Mouse (Mus musculus) embryonic facial prominence, embryonic 14.5 days (tissue): ENCODE data around the gene Kmt2d. TPM values are rescaled to one million over a fixed set of nuclear protein-coding genes. Genes with fewer than 3 reads are reported as not detected.

Experiments
- ATAC-seq: fragments of 200-750 bp; cut with Nextera tagmentation; 2 replicates; pipeline ENCODE4 v1.8.0; 2017; ENCODE audit warnings: low read depth, moderate number of reproducible peaks, moderate TSS enrichment
- DNase-seq: peaks from one replicate; pipeline ENCODE4 v3.0.0-alpha.2; 2015; ENCODE audit warnings: low spot score
- H3K27ac ChIP-seq: fragments of 300-500 bp; sonication (generic); replicated peaks from 2 replicates; pipeline ENCODE4 v1.5.1; 2014; ENCODE audit warnings: low read depth, mild to moderate bottlenecking, low read length, moderate library complexity
- H3K27me3 ChIP-seq: fragments of 300-500 bp; sonication (generic); replicated peaks from 2 replicates; pipeline ENCODE4 v1.6.1; 2014; ENCODE audit warnings: low read length; ENCODE audit not compliant: control insufficient read depth, insufficient read depth
- H3K36me3 ChIP-seq: fragments of 300-500 bp; sonication (generic); 2 replicates; pipeline ENCODE4 v1.6.1; 2014; ENCODE audit warnings: low read length, mixed read lengths; ENCODE audit not compliant: control insufficient read depth, insufficient read depth
- H3K4me1 ChIP-seq: fragments of 300-500 bp; sonication (generic); 2 replicates; pipeline ENCODE4 v1.6.1; 2014; ENCODE audit warnings: antibody characterized with exemption, low read length; ENCODE audit not compliant: control insufficient read depth, insufficient read depth
- H3K4me2 ChIP-seq: fragments of 300-500 bp; sonication (generic); 2 replicates; pipeline ENCODE4 v1.6.1; 2014; ENCODE audit warnings: low read depth, mild to moderate bottlenecking, low read length, moderate library complexity, mixed read lengths
- H3K4me3 ChIP-seq: fragments of 300-500 bp; sonication (generic); 2 replicates; pipeline ENCODE4 v1.5.1; 2014; ENCODE audit warnings: low read depth, mild to moderate bottlenecking, low read length
- H3K9ac ChIP-seq: fragments of 300-500 bp; sonication (generic); 2 replicates; pipeline ENCODE4 v1.6.1; 2014; ENCODE audit warnings: low read depth, mild to moderate bottlenecking, low read length, moderate library complexity, mixed read lengths
- H3K9me3 ChIP-seq: fragments of 300-500 bp; sonication (generic); 2 replicates; pipeline ENCODE4 v1.6.1; 2016; ENCODE audit warnings: low read length; ENCODE audit not compliant: control insufficient read depth
- WGBS: fragments of 180-500 bp; shearing (Covaris S2); extraction: QIAGEN DNeasy Blood & Tissue Kit; methylation state at CpG from one replicate; pipeline ENCODE4 v1.1.7; 2014; 5-methylcytosine and 5-hydroxymethylcytosine counted together
- polyA plus RNA-seq: library from polyadenylated mRNA; unstranded; fragments of >200 nt; fragmentation: Nextera tagmentation; extraction: Ambion mirVana; gene quantifications from 2 replicates; pipeline ENCODE4 v1.2.1, GENCODE M21; 2014

The Kmt2d gene
- polyA plus RNA-seq, 1 experiment from 2014 or later, result 15.5 TPM

- H3K36me3 ChIP-seq, result peaks cover 100% of the 10 kb centered on the region
- no peak overlapping the region for H3K9ac ChIP-seq
- no peaks in the 10 kb centered on the region for H3K4me1 ChIP-seq
- DNase-seq, result no peak
- no peak for ATAC-seq
- H3K4me2 ChIP-seq, result no peak overlapping the region
- no peak overlapping the region for H3K4me3 ChIP-seq
- H3K27me3 ChIP-seq, result no peaks in the 10 kb centered on the region
- 94% methylated on average over 30 of the region's 30 CpGs for WGBS
- no peak overlapping the region for H3K27ac ChIP-seq
- H3K9me3 ChIP-seq, result no peaks in the 10 kb centered on the region
Observed at GRCm38 (mm10) chr15:98839671-98840585, 31.1 kb downstream of the Kmt2d start.

- Histone ChIP-seq H3K27me3 (no peaks in the 10 kb centered on the region), H3K9me3 (no peaks in the 10 kb centered on the region), H3K4me3 (no peak overlapping the region), H3K4me1 (no peaks in the 10 kb centered on the region), H3K4me2 (no peak overlapping the region), H3K27ac (no peak overlapping the region), H3K9ac (no peak overlapping the region), H3K36me3 (peaks cover 100% of the 10 kb centered on the region)
- 93% methylated on average over 14 of the region's 14 CpGs for WGBS
- DNase-seq (no peak), ATAC-seq (no peak)
Observed at GRCm38 (mm10) chr15:98839161-98839560, 31.8 kb downstream of the Kmt2d start.

- DNase-seq (no peak), ATAC-seq (no peak)
- Histone ChIP-seq H3K4me2 (no peak overlapping the region), H3K4me1 (no peaks in the 10 kb centered on the region), H3K9ac (no peak overlapping the region), H3K27ac (no peak overlapping the region), H3K9me3 (no peaks in the 10 kb centered on the region), H3K27me3 (no peaks in the 10 kb centered on the region), H3K36me3 (peaks cover 100% of the 10 kb centered on the region), H3K4me3 (no peak overlapping the region)
- 76% methylated on average over 4 of the region's 4 CpGs for WGBS
Observed at GRCm38 (mm10) chr15:98837743-98838103, 33.3 kb downstream of the Kmt2d start.

GRCm38 (mm10) chr15:98837006-98837742 is 33.8 kb downstream of the Kmt2d start:
- no peaks in the 10 kb centered on the region for H3K27me3 ChIP-seq
- H3K4me1 ChIP-seq, result no peaks in the 10 kb centered on the region
- H3K4me2 ChIP-seq, result no peak overlapping the region
- H3K27ac ChIP-seq, result no peak overlapping the region
- no peak overlapping the region for H3K4me3 ChIP-seq
- H3K9me3 ChIP-seq, result no peaks in the 10 kb centered on the region
- DNase-seq (no peak), ATAC-seq (no peak)
- no peak overlapping the region for H3K9ac ChIP-seq
- H3K36me3 ChIP-seq, result peaks cover 97% of the 10 kb centered on the region
- WGBS, result 92% methylated on average over 21 of the region's 21 CpGs

- H3K36me3 ChIP-seq, result peaks cover 78% of the 10 kb centered on the region
- no peaks in the 10 kb centered on the region for H3K27me3 ChIP-seq
- 90% methylated on average over 14 of the region's 14 CpGs for WGBS
- H3K4me1 ChIP-seq, result 0 out of 2 replicates have a peak, but pooled peaks cover 4% of the 10 kb centered on the region
- H3K4me2 ChIP-seq, result no peak overlapping the region
- no peak overlapping the region for H3K27ac ChIP-seq
- H3K9ac ChIP-seq, result no peak overlapping the region
- no peak for ATAC-seq
- no peaks in the 10 kb centered on the region for H3K9me3 ChIP-seq
- no peak overlapping the region for H3K4me3 ChIP-seq
- DNase-seq, result no peak
Observed at GRCm38 (mm10) chr15:98835291-98835690, 35.7 kb downstream of the Kmt2d start.

- no peaks in the 10 kb centered on the region for H3K9me3 ChIP-seq
- peaks cover 9% of the 10 kb centered on the region; the same call in 1 of the 2 replicates for H3K4me1 ChIP-seq
- 90% methylated on average over 9 of the region's 13 CpGs for WGBS
- no peak overlapping the region for H3K27ac ChIP-seq
- no peak overlapping the region for H3K4me3 ChIP-seq
- no peaks in the 10 kb centered on the region for H3K27me3 ChIP-seq
- no peak for DNase-seq
- H3K36me3 ChIP-seq, result peaks cover 66% of the 10 kb centered on the region
- no peak for ATAC-seq
- H3K9ac ChIP-seq, result no peak overlapping the region
- H3K4me2 ChIP-seq, result no peak overlapping the region
Observed at GRCm38 (mm10) chr15:98834059-98834458, 36.9 kb downstream of the Kmt2d start.

GRCm38 (mm10) chr15:98833281-98833680 is 37.7 kb downstream of the Kmt2d start:
- no peak for ATAC-seq
- Histone ChIP-seq H3K9ac (no peak overlapping the region), H3K27ac (no peak overlapping the region)

GRCm38 (mm10) chr15:98832161-98833058 is 38.6 kb downstream of the Kmt2d start:
- peak overlapping the region; percentile 98 for H3K27ac ChIP-seq
- no peak overlapping the region for H3K9ac ChIP-seq
- H3K4me3 ChIP-seq, result peak overlapping the region; percentile 77; the same call in 1 of the 2 replicates
- peaks cover 9% of the 10 kb centered on the region; the same call in 1 of the 2 replicates for H3K4me1 ChIP-seq
- peak overlapping the region; percentile 65 for H3K4me2 ChIP-seq
- peak; percentile 13 for DNase-seq
- no peak for ATAC-seq
- WGBS, result 60% methylated on average over 12 of the region's 12 CpGs
- H3K27me3 ChIP-seq, result no peaks in the 10 kb centered on the region
- H3K9me3 ChIP-seq, result no peaks in the 10 kb centered on the region
- peaks cover 58% of the 10 kb centered on the region for H3K36me3 ChIP-seq

More at GRCm38 (mm10) chr15:98833281-98833680, 37.7 kb downstream of the Kmt2d start:
- Histone ChIP-seq H3K36me3 (peaks cover 61% of the 10 kb centered on the region), H3K4me2 (no peak overlapping the region), H3K4me1 (peaks cover 9% of the 10 kb centered on the region; the same call in 1 of the 2 replicates), H3K9me3 (no peaks in the 10 kb centered on the region), H3K27me3 (no peaks in the 10 kb centered on the region), H3K4me3 (no peak overlapping the region)
- no peak for DNase-seq
- 83% methylated on average over 11 of the region's 11 CpGs for whole genome bisulfite sequencing
